Mouse (Mus musculus) lung, postnatal 10 days (tissue): ENCODE data around the gene Dlgap5.

ENCODE experiments used
- DNase-seq: peaks from one replicate; pipeline ENCODE4 v3.0.0; 2021

Dlgap5 gene

GRCm38 (mm10) chr14:47395007-47395406, 23.2 kb downstream of the Dlgap5 start:
- DNase-seq: no peak

GRCm38 (mm10) chr14:47393354-47394094, 24.7 kb downstream of the Dlgap5 start:
- no peak for DNase-seq

- no peak for DNase-seq
Measured at GRCm38 (mm10) chr14:47386125-47386524, 32.1 kb downstream of the Dlgap5 start.

GRCm38 (mm10) chr14:47384653-47385052, 33.6 kb downstream of the Dlgap5 start:
- DNase-seq: no peak

GRCm38 (mm10) chr14:47383911-47384310, 34.3 kb downstream of the Dlgap5 start:
- DNase-seq: no peak

- DNase-seq: no peak
Measured at GRCm38 (mm10) chr14:47378336-47378735, 39.9 kb downstream of the Dlgap5 start.

- DNase-seq: no peak
Measured at GRCm38 (mm10) chr14:47376526-47376925, 41.7 kb downstream of the Dlgap5 start.

- DNase-seq: peak; percentile 68
Measured at GRCm38 (mm10) chr14:47373728-47374678, 44.2 kb downstream of the Dlgap5 start.

GRCm38 (mm10) chr14:47371689-47372088, 46.5 kb downstream of the Dlgap5 start:
- peak; percentile 44 for DNase-seq

GRCm38 (mm10) chr14:47370790-47371189, 47.4 kb downstream of the Dlgap5 start:
- no peak for DNase-seq

GRCm38 (mm10) chr14:47369741-47370140, 48.5 kb downstream of the Dlgap5 start:
- DNase-seq: no peak

GRCm38 (mm10) chr14:47367461-47367860, 50.7 kb downstream of the Dlgap5 start, which contains the start of gene Lgals3:
Gene Lgals3, plus strand, starts transcription at chr14:47367751.
- peak; percentile 46 for DNase-seq

GRCm38 (mm10) chr14:47366881-47367321, 51.3 kb downstream of the Dlgap5 start:
- peak; percentile 53 for DNase-seq

- DNase-seq: peak; percentile 46
Measured at GRCm38 (mm10) chr14:47364742-47365449, 53.3 kb downstream of the Dlgap5 start.

GRCm38 (mm10) chr14:47361899-47362298, 56.3 kb downstream of the Dlgap5 start:
- no peak for DNase-seq

- no peak for DNase-seq
Measured at GRCm38 (mm10) chr14:47361418-47361817, 56.8 kb downstream of the Dlgap5 start.

GRCm38 (mm10) chr14:47359610-47360009, 58.6 kb downstream of the Dlgap5 start:
- no peak for DNase-seq

- no peak for DNase-seq
Measured at GRCm38 (mm10) chr14:47356622-47357021, 61.6 kb downstream of the Dlgap5 start.

GRCm38 (mm10) chr14:47354948-47355347, 63.3 kb downstream of the Dlgap5 start:
- no peak for DNase-seq

GRCm38 (mm10) chr14:47354111-47354577, 64.1 kb downstream of the Dlgap5 start:
- peak; percentile 48 for DNase-seq

- DNase-seq: no peak
Measured at GRCm38 (mm10) chr14:47353240-47353639, 65.0 kb downstream of the Dlgap5 start.

GRCm38 (mm10) chr14:47352272-47352671, 65.9 kb downstream of the Dlgap5 start:
- DNase-seq: no peak

GRCm38 (mm10) chr14:47350974-47351373, 67.2 kb downstream of the Dlgap5 start:
- DNase-seq: no peak
